Mouse (Mus musculus): ENCODE measurements at regions not wholly inside any gene's neighbourhood (a gene's known extent, or its start where the extent isn't known, plus 50 kb on each side); places are given as distances from the start of the nearest gene placed in this dataset.

DNA sequence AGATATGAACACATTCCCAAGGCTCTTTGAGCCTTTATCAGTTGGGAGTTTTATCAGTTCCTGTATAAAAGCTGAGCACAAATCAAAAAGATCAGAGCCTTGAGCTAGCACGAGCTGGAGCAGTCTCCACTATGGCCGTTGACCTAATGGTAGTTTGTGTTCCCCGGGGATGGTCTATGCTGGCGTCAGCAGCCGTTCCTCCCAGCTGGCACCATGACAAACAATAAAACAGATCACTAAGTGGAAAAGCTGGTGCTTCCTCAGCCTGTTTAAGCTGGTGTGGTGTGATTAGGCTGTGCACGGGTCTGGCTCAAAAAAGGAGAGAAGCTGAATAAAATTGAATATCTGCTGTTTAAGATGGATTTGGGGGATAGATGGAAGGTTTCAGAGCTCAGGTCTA lies 107.4 kb upstream of the Nsun2 start:
- no peak overlapping the region for H3K9ac ChIP-seq
- WGBS: 50% methylated on average over 6 of the region's 6 CpGs
- no peak for TF ChIP-seq CTCF (IDR thresholded peaks at IDR 0.05; ENCODE audit: low read depth)
- H3K4me1 ChIP-seq (ENCODE audit: insufficient read depth): no peaks in the 10 kb centered on the region
- H3K36me3 ChIP-seq (ENCODE audit: insufficient read depth): no peaks in the 10 kb centered on the region
- H3K4me3 ChIP-seq (ENCODE audit: low read depth, low read length): no peak overlapping the region
- H3K9me3 ChIP-seq (ENCODE audit: low read length): no peaks in the 10 kb centered on the region
- H3K4me2 ChIP-seq (ENCODE audit: low read depth): no peak overlapping the region
- DNase-seq: peak; percentile 15
- ATAC-seq: peak; percentile 52; the same call in 1 of the 2 replicates
- no peaks in the 10 kb centered on the region for H3K27me3 ChIP-seq (ENCODE audit: insufficient read depth, low read length)
- no peak overlapping the region for H3K27ac ChIP-seq (ENCODE audit: low read depth, low read length)

DNA sequence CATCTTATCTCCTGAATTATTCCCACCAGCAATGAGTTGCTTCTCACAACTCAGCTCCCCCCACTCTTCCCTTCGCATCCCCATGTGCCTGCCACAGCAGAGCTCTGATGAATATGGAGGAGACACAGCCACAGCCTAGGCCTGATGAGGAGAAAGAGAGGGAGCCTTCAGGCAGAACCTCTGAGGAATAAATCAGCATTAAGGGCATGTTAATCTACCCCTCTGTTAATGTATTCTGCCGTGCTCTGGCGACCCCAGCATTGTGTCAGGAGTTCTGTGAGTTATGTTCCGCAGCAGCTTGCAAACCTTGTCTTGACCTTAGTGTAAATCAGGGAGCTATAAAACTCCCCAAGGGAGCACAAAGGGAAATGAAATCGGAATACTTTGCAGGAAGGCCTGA lies 104.0 kb upstream of the Nsun2 start:
- Histone ChIP-seq H3K36me3 (ENCODE audit: insufficient read depth) (no peaks in the 10 kb centered on the region), H3K9me3 (ENCODE audit: low read length) (no peaks in the 10 kb centered on the region), H3K4me2 (ENCODE audit: low read depth) (no peak overlapping the region), H3K9ac (no peak overlapping the region), H3K4me3 (ENCODE audit: low read depth, low read length) (no peak overlapping the region), H3K27ac (ENCODE audit: low read depth, low read length) (peak overlapping the region; percentile 29; the same call in 1 of the 2 replicates), H3K4me1 (ENCODE audit: insufficient read depth) (no peaks in the 10 kb centered on the region), H3K27me3 (ENCODE audit: insufficient read depth, low read length) (no peaks in the 10 kb centered on the region)
- ATAC-seq (peak; percentile 81), DNase-seq (peak; percentile 39)
- WGBS: 42% methylated on average over 5 of the region's 5 CpGs
- TF ChIP-seq CTCF (IDR thresholded peaks at IDR 0.05; ENCODE audit: low read depth): no peak

DNA sequence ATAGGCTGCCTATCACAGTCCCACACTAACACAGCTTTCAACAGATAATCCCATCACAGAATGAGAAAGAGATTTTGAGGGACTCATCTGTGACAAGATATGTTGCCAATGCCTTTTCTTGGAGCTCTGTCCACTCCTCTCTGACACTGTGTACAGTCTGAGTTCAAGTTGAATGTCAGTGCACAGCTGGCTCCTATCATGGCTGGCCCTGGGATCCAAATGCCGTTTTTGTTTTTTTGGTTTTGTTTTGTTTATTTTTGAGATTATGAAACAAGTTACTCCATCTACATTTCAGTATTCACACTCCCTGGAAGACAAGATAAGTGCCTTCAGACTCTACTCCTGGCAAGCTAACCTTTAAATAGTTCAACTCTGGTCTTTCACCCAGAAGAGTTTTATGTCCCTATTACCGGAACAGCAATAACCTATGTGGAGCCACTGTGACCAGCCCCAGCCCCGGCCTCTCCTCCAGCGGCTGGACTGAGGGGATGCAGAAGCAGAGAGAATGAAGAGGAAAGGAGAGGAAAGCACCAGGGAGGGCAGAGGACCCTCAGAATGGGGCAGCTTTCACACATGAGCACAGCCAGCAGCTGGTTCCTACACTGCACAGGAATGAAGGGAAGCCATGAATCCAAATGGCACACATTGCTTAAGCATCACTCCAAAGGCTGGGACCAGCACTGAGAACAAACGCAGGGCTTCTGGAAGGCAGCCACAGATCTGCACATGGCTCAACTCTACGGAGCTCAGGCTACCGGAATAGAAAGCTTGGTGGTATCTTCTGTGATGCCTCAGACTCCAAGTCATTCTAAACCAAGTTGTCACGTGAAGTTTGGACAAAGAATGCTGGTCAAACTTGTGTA lies 99.9 kb upstream of the Nsun2 start:
- ATAC-seq: no peak
- no peaks in the 10 kb centered on the region for H3K27me3 ChIP-seq (ENCODE audit: insufficient read depth, low read length)
- no peaks in the 10 kb centered on the region for H3K9me3 ChIP-seq (ENCODE audit: low read length)
- no peak overlapping the region for H3K4me2 ChIP-seq (ENCODE audit: low read depth)
- no peak overlapping the region for H3K9ac ChIP-seq
- no peak for TF ChIP-seq CTCF (IDR thresholded peaks at IDR 0.05; ENCODE audit: low read depth)
- H3K4me1 ChIP-seq (ENCODE audit: insufficient read depth): no peaks in the 10 kb centered on the region
- WGBS: 79% methylated on average over 8 of the region's 8 CpGs
- no peak overlapping the region for H3K4me3 ChIP-seq (ENCODE audit: low read depth, low read length)
- no peaks in the 10 kb centered on the region for H3K36me3 ChIP-seq (ENCODE audit: insufficient read depth)
- H3K27ac ChIP-seq (ENCODE audit: low read depth, low read length): no peak overlapping the region
- no peak for DNase-seq

DNA sequence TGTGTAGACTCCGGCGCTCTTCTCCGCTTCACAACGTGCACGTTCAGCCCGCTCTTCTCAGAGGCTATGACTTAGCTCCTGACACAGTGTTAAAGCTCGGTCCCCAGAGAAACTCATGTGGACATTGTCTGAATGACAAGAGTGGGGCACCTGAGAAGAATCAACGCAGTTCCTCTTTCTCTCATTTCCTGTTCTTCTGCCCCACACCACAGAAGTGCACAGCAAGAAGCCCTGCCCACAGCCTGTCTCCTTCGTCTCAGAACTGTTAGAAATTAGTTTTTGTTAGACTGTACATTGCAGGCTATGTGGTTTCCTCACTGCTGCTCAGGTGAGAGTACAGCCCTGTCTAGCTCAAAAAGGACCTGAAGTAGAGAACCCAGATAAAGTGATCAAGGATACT lies 94.1 kb upstream of the Nsun2 start:
- Histone ChIP-seq H3K4me2 (ENCODE audit: low read depth) (no peak overlapping the region), H3K27me3 (ENCODE audit: insufficient read depth, low read length) (no peaks in the 10 kb centered on the region), H3K27ac (ENCODE audit: low read depth, low read length) (no peak overlapping the region), H3K4me3 (ENCODE audit: low read depth, low read length) (no peak overlapping the region), H3K36me3 (ENCODE audit: insufficient read depth) (no peaks in the 10 kb centered on the region), H3K9ac (no peak overlapping the region), H3K4me1 (ENCODE audit: insufficient read depth) (no peaks in the 10 kb centered on the region), H3K9me3 (ENCODE audit: low read length) (no peaks in the 10 kb centered on the region)
- WGBS: 89% methylated on average over 9 of the region's 9 CpGs
- TF ChIP-seq CTCF (IDR thresholded peaks at IDR 0.05; ENCODE audit: low read depth): no peak
- ATAC-seq (no peak), DNase-seq (no peak)

DNA sequence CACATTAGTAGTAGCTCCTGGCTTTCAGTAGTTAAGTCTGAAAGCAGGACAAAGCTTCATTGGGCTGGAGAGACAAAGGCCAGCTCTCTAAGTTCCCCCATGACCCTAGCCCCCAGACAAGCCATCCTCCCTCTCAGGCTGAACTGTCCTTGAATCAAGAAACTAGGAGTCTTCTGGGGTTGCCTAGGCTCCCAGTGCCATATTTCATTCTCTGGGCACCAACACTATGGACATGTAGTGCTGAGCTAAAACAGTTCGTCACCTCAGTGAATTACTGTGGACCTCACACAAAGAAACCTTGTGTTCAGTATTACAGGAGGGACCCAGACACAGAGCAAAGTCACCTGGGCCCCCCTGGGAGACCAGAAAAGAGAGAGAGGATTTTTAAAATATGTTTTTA lies 91.7 kb upstream of the Nsun2 start:
- Histone ChIP-seq H3K9ac (no peak overlapping the region), H3K9me3 (ENCODE audit: low read length) (no peaks in the 10 kb centered on the region), H3K27ac (ENCODE audit: low read depth, low read length) (no peak overlapping the region), H3K36me3 (ENCODE audit: insufficient read depth) (no peaks in the 10 kb centered on the region), H3K4me3 (ENCODE audit: low read depth, low read length) (no peak overlapping the region), H3K4me1 (ENCODE audit: insufficient read depth) (no peaks in the 10 kb centered on the region), H3K27me3 (ENCODE audit: insufficient read depth, low read length) (no peaks in the 10 kb centered on the region), H3K4me2 (ENCODE audit: low read depth) (no peak overlapping the region)
- DNase-seq (no peak), ATAC-seq (no peak)
- no peak for TF ChIP-seq CTCF (IDR thresholded peaks at IDR 0.05; ENCODE audit: low read depth)
- WGBS: 69% methylated on average over 1 of the region's 1 CpGs

DNA sequence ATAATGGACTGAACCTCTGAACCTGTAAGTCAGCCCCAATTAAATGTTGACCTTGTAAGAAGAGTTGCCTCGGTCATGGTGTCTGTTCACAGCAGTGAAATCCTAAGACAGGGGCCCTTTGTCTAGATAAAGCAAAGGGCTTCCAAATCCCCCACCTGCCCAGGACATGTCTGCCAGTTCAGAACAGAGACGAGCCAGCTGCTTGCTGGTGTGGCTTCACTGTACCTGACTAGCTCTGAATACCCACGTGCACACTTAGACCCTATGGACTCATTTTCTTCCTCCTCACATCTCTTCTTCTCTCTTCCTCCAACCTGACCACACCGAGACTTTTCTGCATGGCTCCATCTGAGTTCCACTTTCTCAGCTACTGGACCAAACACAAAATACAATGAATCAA lies 87.9 kb upstream of the Nsun2 start:
- 68% methylated on average over 4 of the region's 4 CpGs for WGBS
- H3K9ac ChIP-seq: no peak overlapping the region
- TF ChIP-seq CTCF (IDR thresholded peaks at IDR 0.05; ENCODE audit: low read depth): no peak
- no peaks in the 10 kb centered on the region for H3K27me3 ChIP-seq (ENCODE audit: insufficient read depth, low read length)
- no peak overlapping the region for H3K4me3 ChIP-seq (ENCODE audit: low read depth, low read length)
- H3K9me3 ChIP-seq (ENCODE audit: low read length): no peaks in the 10 kb centered on the region
- no peaks in the 10 kb centered on the region for H3K36me3 ChIP-seq (ENCODE audit: insufficient read depth)
- ATAC-seq: no peak
- DNase-seq: no peak
- no peak overlapping the region for H3K27ac ChIP-seq (ENCODE audit: low read depth, low read length)
- no peak overlapping the region for H3K4me2 ChIP-seq (ENCODE audit: low read depth)
- H3K4me1 ChIP-seq (ENCODE audit: insufficient read depth): no peaks in the 10 kb centered on the region

Small RNAs in the stretch of these regions (microRNA-seq; reads per million reads assigned to microRNA genes)
- 0 reads per million in 2 experiments for gene Gm44375
